9 mouse cellular contexts compared by ENCODE assay signal in genomic region chr2:103969437-103970040, GRCm38 (mm10). TPM values are rescaled to one million over a fixed set of nuclear protein-coding genes. Genes with fewer than 3 reads are reported as not detected.
DNase-seq lines count a peak whose midpoint lies in the region; ATAC-seq lines count a peak whose summit lies in the region.
"Had no signal": no experiment of that assay in that cellular context is flagged by ENCODE, and none has a peak within 500 bp of the region (broad histone marks: within the 10 kb centered on the region; RNA-seq: fewer than 3 reads in every experiment).

No protein-coding gene starts in this region.

- peak; percentile 84 for ATAC-seq in hindbrain, embryonic 11.5 days (ENCODE audit: low FRiP score)

- peaks cover 18% of the 10 kb centered on the region for H3K27me3 ChIP-seq in hindbrain, embryonic 11.5 days (ENCODE audit: control insufficient read depth, insufficient read depth, low read length)

- 0 out of 2 replicates have a peak, but pooled peaks cover 4% of the 10 kb centered on the region for H3K4me1 ChIP-seq in hindbrain, embryonic 11.5 days (replicated peaks; ENCODE audit: control insufficient read depth, insufficient read depth, low read length)

- peak overlapping the region; percentile 96 for H3K4me2 ChIP-seq in hindbrain, embryonic 11.5 days (replicated peaks; ENCODE audit: low read depth, low read length)

- WGBS in hindbrain, embryonic 11.5 days, result 1% methylated on average over 40 of the region's 40 CpGs

- H3K36me3 ChIP-seq in hindbrain, embryonic 11.5 days (ENCODE audit: control insufficient read depth, insufficient read depth, low read length), result no peaks in the 10 kb centered on the region

- peak overlapping the region; percentile 74; the same call in 1 of the 2 replicates for H3K27ac ChIP-seq in hindbrain, embryonic 11.5 days (ENCODE audit: low read depth, low read length)

- H3K4me3 ChIP-seq in hindbrain, embryonic 11.5 days (ENCODE audit: low read depth, low read length), result peak overlapping the region; percentile 70

- peak; percentile 81 for DNase-seq in R1 (ENCODE audit: low read depth, low spot score)
- peak; percentile 61 to 62 for DNase-seq in cerebellum, postnatal 14 days
- DNase-seq in frontal cortex, postnatal 14 days (ENCODE audit: low spot score in 2 of 2), result peak; percentile 29 to 52
- DNase-seq in hindbrain, embryonic 11.5 days (ENCODE audit: low spot score), result peak; percentile 79
- peak; percentile 36 to 50 for DNase-seq in layer of hippocampus, postnatal 25 days (ENCODE audit: extremely low spot score in 1 of 2, low spot score in 1 of 2)
- peak; percentile 73 for DNase-seq in lung, postnatal 10 days
- peak; percentile 17 for DNase-seq in ovary, postnatal 14 days (ENCODE audit: low spot score)
- peak; percentile 12 to 22 for DNase-seq in thymus, postnatal 36 days

- no peaks in the 10 kb centered on the region for H3K9me3 ChIP-seq in hindbrain, embryonic 11.5 days (ENCODE audit: control insufficient read depth, low read length)

- peak overlapping the region; percentile 84 for H3K9ac ChIP-seq in hindbrain, embryonic 11.5 days (ENCODE audit: low read depth, low read length)

RNA-seq across cellular contexts. Expression of gene Lmo2, which starts 11.8 kb away (rescaled TPM):
- polyA plus RNA-seq in hindbrain, embryonic 11.5 days (2014; fragmentation: Nextera tagmentation; extraction: Ambion mirVana), result 21.3 and 23.9 TPM in 2 replicates
- 10 to 100 TPM; 19.2 to 21.5 TPM for total RNA-seq in layer of hippocampus, postnatal 25 days (2021)

RNA-seq across cellular contexts. Expression of gene Fbxo3, which starts 58.0 kb away (rescaled TPM):
- polyA plus RNA-seq in hindbrain, embryonic 11.5 days (2014; fragmentation: Nextera tagmentation; extraction: Ambion mirVana), result 59.9 and 61.4 TPM in 2 replicates
- 10 to 100 TPM; 45.9 to 47.4 TPM for total RNA-seq in layer of hippocampus, postnatal 25 days (2021)

RNA-seq across cellular contexts. Expression of gene 4931422A03Rik, which starts 58.6 kb away (rescaled TPM):
- polyA plus RNA-seq in hindbrain, embryonic 11.5 days (2014; fragmentation: Nextera tagmentation; extraction: Ambion mirVana), result 1.9 and 2.5 TPM in 2 replicates
- total RNA-seq in layer of hippocampus, postnatal 25 days (2021), result not detected
- polyA plus RNA-seq: large intestine, adult 2 months had no signal

Comparison
In these comparisons a context has a peak if more than half of its experiments do, and no peak if none do; other contexts are left out.
1. Peak in every context shown above with its lines: DNase-seq, ATAC-seq, H3K4me3 ChIP-seq and H3K27ac ChIP-seq.
2. DNase-seq: peak in every context shown above with its lines; median percentile 81 in R1; 79 in hindbrain, embryonic 11.5 days; 73 in lung, postnatal 10 days; 62 in cerebellum, postnatal 14 days; 43 in layer of hippocampus, postnatal 25 days; 40 in frontal cortex, postnatal 14 days; 17 in ovary, postnatal 14 days; 17 in thymus, postnatal 36 days.